Mouse (Mus musculus) ovary, adult 10 weeks (tissue): ENCODE results near the gene Lrch3. TPM values are rescaled to one million over a fixed set of nuclear protein-coding genes. Genes with fewer than 3 reads are reported as not detected.

Experiments
- polyA plus RNA-seq: library from polyadenylated mRNA; stranded (reverse); fragments of 350-450 nt; fragmentation: Illumina TruSeq; extraction: RNeasy Lipid Tissue Mini Kit (QIAGEN cat#74804); gene quantifications from one replicate; pipeline ENCODE4 v1.2.3, GENCODE M21; 2014

Lrch3 gene
- 34.4 TPM for polyA plus RNA-seq

DNA sequence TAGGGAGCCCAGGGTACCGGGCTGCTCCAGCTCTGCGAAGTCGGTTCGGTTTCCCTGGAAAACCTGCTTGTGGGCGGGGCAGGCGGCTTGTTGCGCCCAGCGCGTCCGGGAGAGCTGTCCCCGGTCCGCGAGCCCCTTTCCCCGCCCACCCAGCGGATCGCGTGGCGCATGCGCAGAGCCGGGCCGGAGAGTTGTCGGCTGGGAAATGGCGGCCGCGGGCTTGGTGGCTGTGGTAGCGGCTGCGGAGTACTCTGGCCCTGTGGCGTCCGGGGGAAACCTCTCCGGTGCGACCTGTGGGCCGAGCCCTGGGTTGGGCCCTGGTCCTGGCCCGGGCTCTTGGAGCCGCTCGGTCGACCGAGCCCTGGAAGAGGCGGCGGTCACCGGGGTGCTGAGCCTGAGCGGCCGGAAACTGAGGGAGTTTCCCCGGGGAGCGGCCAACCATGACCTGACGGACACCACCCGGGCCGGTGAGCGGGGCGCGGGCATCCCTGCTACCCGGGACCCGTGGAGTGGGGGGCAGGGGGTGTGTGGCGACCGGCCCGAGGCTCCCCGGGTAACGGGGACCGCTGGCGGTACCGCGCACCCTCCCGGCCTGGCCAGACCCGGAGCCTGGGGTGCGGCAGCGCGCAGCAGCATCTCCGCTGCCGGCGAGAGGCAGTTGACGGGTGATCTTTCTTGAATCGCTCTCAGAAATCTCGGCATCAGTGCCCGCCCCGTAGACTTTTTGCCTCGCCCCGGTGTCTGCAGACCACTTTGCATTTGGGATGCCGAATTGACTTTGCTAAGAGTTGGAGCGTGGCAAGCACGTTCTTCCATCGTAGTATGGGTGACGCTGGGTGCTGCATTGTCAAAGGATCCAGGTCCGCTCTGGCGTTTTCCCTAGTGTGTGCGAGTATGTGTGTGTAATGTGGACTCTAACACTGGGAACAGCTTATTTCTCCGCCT, at the start of gene Lrch3:
TSS of gene Lrch3 (plus strand) at position 164 of the 945 bp plus-strand sequence.

DNA sequence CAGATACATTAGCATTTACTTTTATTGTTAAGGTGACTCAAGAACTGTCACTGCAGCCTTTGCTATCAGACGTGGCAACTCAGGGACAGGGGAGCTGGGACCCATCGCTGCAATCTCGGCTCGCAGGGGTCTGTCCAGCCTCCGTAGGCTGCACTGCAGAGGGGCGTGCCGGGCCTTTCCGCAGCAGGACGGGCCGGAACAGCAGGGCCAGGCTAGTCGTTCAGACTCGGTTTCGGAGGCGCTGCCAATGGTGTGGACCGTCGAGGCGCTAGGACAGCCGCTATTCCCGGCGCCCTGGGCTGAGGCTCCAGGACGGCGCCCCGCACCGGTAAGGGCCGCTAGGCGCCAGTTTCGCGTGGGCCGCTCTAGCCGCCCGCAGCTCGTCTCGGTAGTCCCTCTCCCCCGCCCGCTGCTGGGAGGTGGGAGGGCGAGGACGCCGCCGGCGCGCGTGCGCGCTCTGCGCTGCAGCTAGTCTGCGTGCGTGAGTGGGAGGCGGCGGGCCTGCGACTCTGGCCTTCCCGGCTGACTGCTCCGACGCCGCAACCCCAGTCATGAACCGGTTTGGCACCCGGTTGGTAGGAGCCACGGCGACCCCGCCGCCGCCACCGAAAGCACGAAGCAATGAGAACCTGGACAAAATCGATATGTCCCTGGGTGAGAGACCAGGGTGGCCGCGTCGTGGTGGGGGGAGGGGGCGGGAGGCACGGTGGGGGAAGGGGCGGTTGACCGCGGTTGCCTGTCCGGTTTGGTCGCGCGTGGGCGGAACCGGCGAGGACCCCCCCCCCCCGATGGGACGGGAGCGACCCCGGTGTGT, 36.4 kb upstream of the Lrch3 start, which contains the start of the genes Fyttd1 and Rubcn:
TSS of gene Fyttd1 (plus strand) at position 158 of the 814 bp plus-strand sequence.
TSS of gene Rubcn (minus strand) at position 424 of the 814 bp plus-strand sequence.

DNA sequence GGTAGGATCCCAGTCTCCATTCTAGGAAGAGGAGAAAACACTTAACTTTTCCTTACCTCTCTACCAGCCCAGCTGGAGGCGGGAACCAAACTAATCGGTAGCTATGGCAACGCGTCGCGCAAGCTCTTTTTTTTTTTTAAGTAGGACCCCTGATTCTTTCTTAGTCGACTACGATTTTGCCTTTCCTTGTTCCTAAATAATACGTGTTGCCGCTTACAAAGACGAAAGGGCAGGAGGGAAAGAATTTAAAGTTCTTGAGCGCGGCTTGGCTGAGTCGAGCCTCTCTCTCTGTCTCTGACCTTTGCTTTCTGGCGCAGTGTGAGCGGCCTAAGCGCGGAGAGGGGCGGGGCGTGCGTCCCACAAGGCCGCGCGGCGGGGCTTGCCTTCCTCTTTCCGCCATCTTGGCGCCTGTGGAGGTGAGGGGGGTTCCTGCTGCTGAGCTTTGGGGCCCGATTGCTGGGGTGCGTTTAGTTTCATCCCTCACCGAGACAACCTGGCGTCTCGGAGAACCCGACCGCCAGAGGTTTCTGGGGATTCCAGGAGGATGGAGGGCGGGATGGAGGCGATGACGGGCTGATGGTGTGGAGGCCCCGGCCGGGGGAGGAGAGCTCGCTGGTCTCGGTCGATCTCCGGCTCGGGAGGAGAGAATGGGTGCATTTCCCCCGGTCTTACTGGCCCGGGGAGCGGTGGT, 142.3 kb downstream of the Lrch3 start, which contains the start of the genes Iqcg and Rpl35a:
TSS of gene Iqcg (minus strand) at position 124 of the 691 bp plus-strand sequence.
TSS of gene Rpl35a (plus strand) at position 359 of the 691 bp plus-strand sequence.

DNA sequence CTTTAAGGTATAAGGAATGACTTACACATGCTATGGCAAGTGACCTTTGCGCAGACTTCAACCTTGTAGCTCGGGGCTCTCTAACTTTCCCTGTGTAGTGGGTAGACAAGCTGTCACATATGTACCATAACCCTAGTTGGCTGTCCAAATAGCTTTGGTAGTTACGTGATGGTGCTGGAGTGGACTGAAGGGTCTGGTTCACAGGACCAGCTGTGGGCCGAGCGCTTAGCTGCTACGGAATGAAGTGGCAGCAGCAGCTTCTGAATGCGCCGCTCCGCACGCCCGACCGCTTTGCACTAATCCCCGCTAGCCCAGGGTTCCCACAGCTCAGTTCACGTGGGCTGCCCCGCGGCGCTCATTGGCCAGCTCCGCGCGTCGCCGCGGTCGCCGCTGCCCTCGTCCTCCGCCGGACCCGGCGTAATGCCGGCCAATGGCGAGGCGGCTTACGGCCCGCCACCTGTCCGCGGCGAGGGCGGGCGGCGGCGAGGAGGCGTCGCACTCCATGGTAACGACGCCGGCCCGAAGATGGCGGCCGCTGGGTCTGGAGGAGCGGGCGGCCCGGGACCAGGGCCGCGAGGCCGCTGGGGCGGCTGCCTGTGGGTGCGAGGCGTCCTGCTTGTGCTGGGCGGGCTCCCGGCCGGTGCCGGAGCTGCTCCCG, 148.3 kb downstream of the Lrch3 start, which contains the start of gene Lmln:
TSS of gene Lmln (plus strand) at position 498 of the 658 bp plus-strand sequence.

Other genes with a start within 250 kb of the Lrch3 start
- 0.14 TPM for gene Muc4, start 178.2 kb upstream of the Lrch3 start, polyA plus RNA-seq
- gene Muc20, start 116.7 kb upstream of the Lrch3 start, polyA plus RNA-seq: 0.66 TPM
- not detected for gene Smbd1, start 103.6 kb upstream of the Lrch3 start, polyA plus RNA-seq
- 206 TPM for gene Fyttd1, start 36.6 kb upstream of the Lrch3 start, polyA plus RNA-seq
- gene Rubcn, start 36.3 kb upstream of the Lrch3 start, polyA plus RNA-seq: 12.0 TPM
- 17.5 TPM for gene Iqcg, start 142.1 kb downstream of the Lrch3 start, polyA plus RNA-seq
- 1,357 TPM for gene Rpl35a, start 142.4 kb downstream of the Lrch3 start, polyA plus RNA-seq
- 4.1 TPM for gene Lmln, start 148.4 kb downstream of the Lrch3 start, polyA plus RNA-seq